Mouse (Mus musculus): ENCODE results near the gene Slc22a14. TPM values are rescaled to one million over a fixed set of nuclear protein-coding genes. Genes with fewer than 3 reads are reported as not detected.
"Not testable (repeated sequence)": the region's sequence is repeated elsewhere in the genome, so short reads cannot be mapped to it uniquely, and the experiment has no call there.

Gene Slc22a14
- polyA plus RNA-seq, 1 experiment from 2014 or later, result not detected

- Histone ChIP-seq H3K4me1 (peaks cover 8% of the 10 kb centered on the region; the same call in 1 of the 2 replicates), H3K9me3 (no peaks in the 10 kb centered on the region), H3K27me3 (ENCODE audit: insufficient read depth, poor library complexity, severe bottlenecking) (no peaks in the 10 kb centered on the region), H3K36me3 (peaks cover 13% of the 10 kb centered on the region; the same call in 1 of the 2 replicates), H3K4me3 (no peak overlapping the region), H3K27ac (no peak overlapping the region)
- 53% methylated on average over 6 of the region's 6 CpGs for WGBS
- DNase-seq (ENCODE audit: low spot score), result no peak
Observed at GRCm38 (mm10) chr9:119382603-119383002, 17.2 kb upstream of the Slc22a14 start.

DNA sequence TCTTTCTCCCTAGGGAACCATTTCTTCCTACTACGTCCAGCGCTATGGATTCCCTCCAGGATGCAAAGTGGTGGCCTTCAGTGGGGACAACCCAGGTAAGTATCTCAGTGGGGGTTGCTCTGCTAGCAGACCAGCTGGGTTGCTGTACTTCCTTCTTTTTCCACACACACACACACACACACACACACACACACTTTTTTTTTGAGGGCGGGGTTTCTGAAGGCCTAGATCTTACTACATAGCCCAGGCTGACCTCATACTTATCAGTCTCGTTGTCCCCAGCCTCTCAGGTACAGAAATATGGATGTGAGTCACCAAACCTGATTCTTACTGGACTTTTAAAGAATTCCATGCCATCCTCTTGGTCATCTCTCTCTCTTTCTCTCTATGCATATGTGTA is 12.9 kb upstream of the Slc22a14 start:
- 0 out of 2 replicates have a peak, but pooled peaks cover 6% of the 10 kb centered on the region for H3K36me3 ChIP-seq
- no peak overlapping the region for H3K27ac ChIP-seq
- no peaks in the 10 kb centered on the region for H3K27me3 ChIP-seq (ENCODE audit: insufficient read depth, poor library complexity, severe bottlenecking)
- H3K4me1 ChIP-seq, result peaks cover 8% of the 10 kb centered on the region; the same call in 1 of the 2 replicates
- no peak overlapping the region for H3K4me3 ChIP-seq
- no peaks in the 10 kb centered on the region for H3K9me3 ChIP-seq
- 86% methylated on average over 4 of the region's 4 CpGs for WGBS
- no peak for DNase-seq (ENCODE audit: low spot score)

- Histone ChIP-seq H3K27ac (no peak overlapping the region), H3K4me3 (no peak overlapping the region), H3K27me3 (ENCODE audit: insufficient read depth, poor library complexity, severe bottlenecking) (no peaks in the 10 kb centered on the region), H3K36me3 (0 out of 2 replicates have a peak, but pooled peaks cover 9% of the 10 kb centered on the region), H3K9me3 (no peaks in the 10 kb centered on the region), H3K4me1 (no peaks in the 10 kb centered on the region)
- WGBS, result 71% methylated on average over 6 of the region's 6 CpGs
- no peak for DNase-seq (ENCODE audit: low spot score)
Observed at GRCm38 (mm10) chr9:119375556-119375955, 10.2 kb upstream of the Slc22a14 start.

- no peak for DNase-seq (ENCODE audit: low spot score)
- Histone ChIP-seq H3K27me3 (ENCODE audit: insufficient read depth, poor library complexity, severe bottlenecking) (no peaks in the 10 kb centered on the region), H3K9me3 (no peaks in the 10 kb centered on the region), H3K4me3 (no peak overlapping the region), H3K36me3 (0 out of 2 replicates have a peak, but pooled peaks cover 9% of the 10 kb centered on the region), H3K4me1 (no peaks in the 10 kb centered on the region), H3K27ac (no peak overlapping the region)
- WGBS, result 66% methylated on average over 3 of the region's 3 CpGs
Observed at GRCm38 (mm10) chr9:119375008-119375407, 9.7 kb upstream of the Slc22a14 start.

DNA sequence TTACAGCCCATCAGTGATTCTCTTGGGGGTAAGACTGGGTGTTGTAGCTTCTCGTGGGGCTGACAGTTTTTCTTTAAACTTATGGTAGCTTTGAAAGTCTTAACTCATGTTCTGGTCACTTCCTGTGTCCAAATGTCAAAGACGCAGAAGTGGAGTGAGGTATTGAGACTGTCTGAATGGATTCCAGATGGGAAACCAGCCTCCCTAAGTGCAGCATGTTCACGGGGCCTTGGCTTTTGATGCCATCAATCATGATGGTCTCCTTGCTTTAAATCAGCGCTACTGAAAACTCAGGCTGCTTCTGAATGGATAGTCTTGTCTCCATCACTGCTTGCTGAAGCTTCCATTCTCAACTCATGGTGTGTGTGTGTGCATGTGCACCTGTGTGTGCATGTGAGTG is 5.9 kb upstream of the Slc22a14 start:
- 74% methylated on average over 4 of the region's 4 CpGs for WGBS
- Histone ChIP-seq H3K4me1 (no peaks in the 10 kb centered on the region), H3K27ac (no peak overlapping the region), H3K4me3 (no peak overlapping the region), H3K36me3 (peaks cover 14% of the 10 kb centered on the region; the same call in 1 of the 2 replicates), H3K27me3 (ENCODE audit: insufficient read depth, poor library complexity, severe bottlenecking) (no peaks in the 10 kb centered on the region), H3K9me3 (no peaks in the 10 kb centered on the region)
- DNase-seq (ENCODE audit: low spot score), result no peak

- WGBS, result 78% methylated on average over 4 of the region's 4 CpGs
- H3K27ac ChIP-seq; H3K4me3 ChIP-seq; H3K27me3 ChIP-seq (ENCODE audit: insufficient read depth, poor library complexity, severe bottlenecking); H3K4me1 ChIP-seq; H3K9me3 ChIP-seq; DNase-seq (ENCODE audit: low spot score): not testable (repeated sequence)
- H3K36me3 ChIP-seq, result peaks cover 14% of the 10 kb centered on the region; the same call in 1 of the 2 replicates
Observed at GRCm38 (mm10) chr9:119370770-119371169, 5.4 kb upstream of the Slc22a14 start.

DNA sequence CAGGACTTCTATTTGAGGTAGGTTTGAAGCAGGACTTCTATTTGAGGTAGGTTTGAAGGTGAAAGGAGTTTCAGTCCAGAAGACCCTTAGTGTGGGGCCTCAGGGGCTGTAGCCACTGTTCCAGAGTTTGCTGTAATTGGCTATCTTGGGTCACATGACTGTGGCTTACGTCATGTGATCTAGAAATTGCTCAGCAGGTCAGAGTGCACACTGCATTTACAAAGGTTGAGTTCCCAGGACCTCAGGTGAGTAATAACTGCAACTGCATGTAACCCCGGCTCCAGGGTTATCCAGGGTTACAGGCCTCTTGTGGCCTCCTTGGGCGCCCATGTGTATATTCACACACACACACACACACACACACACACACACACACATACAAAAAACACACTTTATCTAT is 3.0 kb upstream of the Slc22a14 start:
- Histone ChIP-seq H3K9me3 (no peaks in the 10 kb centered on the region), H3K36me3 (peaks cover 14% of the 10 kb centered on the region; the same call in 1 of the 2 replicates), H3K4me1 (peaks cover 6% of the 10 kb centered on the region; the same call in 1 of the 2 replicates), H3K27ac (no peak overlapping the region), H3K27me3 (ENCODE audit: insufficient read depth, poor library complexity, severe bottlenecking) (no peaks in the 10 kb centered on the region), H3K4me3 (no peak overlapping the region)
- 85% methylated on average over 3 of the region's 3 CpGs for WGBS
- no peak for DNase-seq (ENCODE audit: low spot score)

GRCm38 (mm10) chr9:119363229-119363628 is 2.1 kb downstream of the Slc22a14 start:
- H3K4me3 ChIP-seq, result no peak overlapping the region
- no peak overlapping the region for H3K27ac ChIP-seq
- DNase-seq (ENCODE audit: low spot score), result no peak
- H3K4me1 ChIP-seq, result peaks cover 20% of the 10 kb centered on the region
- WGBS, result 55% methylated on average over 12 of the region's 12 CpGs
- H3K27me3 ChIP-seq (ENCODE audit: insufficient read depth, poor library complexity, severe bottlenecking), result no peaks in the 10 kb centered on the region
- H3K36me3 ChIP-seq, result peaks cover 2% of the 10 kb centered on the region; the same call in 1 of the 2 replicates
- no peaks in the 10 kb centered on the region for H3K9me3 ChIP-seq

GRCm38 (mm10) chr9:119361416-119361815 is 3.9 kb downstream of the Slc22a14 start:
- DNase-seq (ENCODE audit: low spot score), result no peak
- Histone ChIP-seq H3K27me3 (ENCODE audit: insufficient read depth, poor library complexity, severe bottlenecking) (no peaks in the 10 kb centered on the region), H3K4me1 (peaks cover 25% of the 10 kb centered on the region), H3K4me3 (no peak overlapping the region), H3K9me3 (no peaks in the 10 kb centered on the region), H3K36me3 (no peaks in the 10 kb centered on the region), H3K27ac (no peak overlapping the region)
- WGBS, result 90% methylated on average over 5 of the region's 5 CpGs

DNA sequence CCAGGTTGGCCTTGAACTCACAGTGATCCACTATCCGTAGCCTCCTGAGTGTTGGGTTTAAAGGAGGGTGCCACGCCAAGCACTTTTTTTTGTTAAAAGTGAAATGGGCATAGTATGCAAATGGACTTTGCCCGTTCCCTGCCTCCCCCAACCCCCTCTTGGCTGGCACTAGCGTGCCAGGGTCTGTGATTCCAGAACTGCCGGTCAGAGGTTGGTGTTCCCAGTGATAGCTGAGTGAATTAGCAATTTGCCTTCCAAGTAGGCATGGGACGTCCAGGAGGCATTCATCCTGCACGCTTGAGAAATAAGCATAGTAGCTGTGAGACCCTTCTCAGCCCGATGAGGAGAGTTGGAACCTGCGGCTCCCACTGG is 7.3 kb downstream of the Slc22a14 start:
- 45% methylated on average over 9 of the region's 9 CpGs for WGBS
- no peaks in the 10 kb centered on the region for H3K9me3 ChIP-seq
- H3K4me1 ChIP-seq, result peaks cover 16% of the 10 kb centered on the region
- no peaks in the 10 kb centered on the region for H3K36me3 ChIP-seq
- peak overlapping the region; percentile 79 for H3K4me3 ChIP-seq
- no peak for DNase-seq (ENCODE audit: low spot score)
- peak overlapping the region; percentile 90; the same call in 1 of the 2 replicates for H3K27ac ChIP-seq
- H3K27me3 ChIP-seq (ENCODE audit: insufficient read depth, poor library complexity, severe bottlenecking), result no peaks in the 10 kb centered on the region

DNA sequence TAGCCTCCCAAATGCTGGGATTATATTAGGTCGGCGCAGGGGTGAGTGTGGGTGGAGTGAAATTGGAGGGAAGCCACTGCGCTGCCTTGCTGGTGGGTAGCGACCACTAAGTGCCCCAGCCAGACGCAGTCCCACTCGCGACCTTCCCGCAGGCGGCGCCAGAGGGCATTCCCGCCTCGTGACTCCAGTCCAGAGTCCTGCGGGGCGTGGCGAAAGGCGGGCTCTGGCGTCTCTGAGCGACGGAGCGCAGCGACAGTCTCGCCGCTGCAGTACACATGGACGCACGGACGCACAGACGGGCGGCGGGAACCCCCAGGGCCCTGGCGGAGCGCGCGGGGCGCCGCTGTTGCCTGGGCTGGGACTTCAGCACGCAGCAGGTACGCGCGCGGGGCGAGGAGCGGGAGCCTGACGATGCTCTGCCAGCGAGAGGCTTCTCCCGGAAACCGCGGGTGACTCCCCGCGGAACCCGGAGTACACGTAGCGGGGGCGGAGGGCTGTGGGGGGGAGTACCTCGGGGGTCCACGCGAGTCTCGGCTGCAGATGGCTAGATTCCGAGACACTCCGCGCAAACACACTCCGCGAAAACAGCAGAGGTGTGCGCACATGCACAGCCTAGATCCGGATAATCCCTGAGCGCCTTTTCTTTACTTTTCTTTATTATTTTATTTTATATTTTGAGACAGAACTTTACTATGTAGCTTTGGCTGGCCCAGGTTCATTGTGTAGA is 7.9 kb downstream of the Slc22a14 start, which contains the start of gene Xylb:
Gene Xylb (plus strand): TSS at position 51 of the 727 bp plus-strand sequence.
- Histone ChIP-seq H3K27ac (peak within 1 kb of the TSS; percentile 90), H3K27me3 (ENCODE audit: insufficient read depth, poor library complexity, severe bottlenecking) (no peaks in the 10 kb centered on the region), H3K36me3 (no peaks in the 10 kb centered on the region), H3K4me1 (peaks cover 10% of the 10 kb centered on the region), H3K4me3 (peak within 1 kb of the TSS; percentile 79), H3K9me3 (no peaks in the 10 kb centered on the region)
- DNase-seq (ENCODE audit: low spot score), result peak; percentile 94
- 4% methylated on average over 65 of the region's 65 CpGs for WGBS

GRCm38 (mm10) chr9:119355943-119356342 is 9.4 kb downstream of the Slc22a14 start:
- H3K36me3 ChIP-seq, result peaks cover 5% of the 10 kb centered on the region
- H3K9me3 ChIP-seq, result no peaks in the 10 kb centered on the region
- no peak for DNase-seq (ENCODE audit: low spot score)
- no peak overlapping the region for H3K4me3 ChIP-seq
- WGBS, result 79% methylated on average over 6 of the region's 6 CpGs
- peaks cover 10% of the 10 kb centered on the region for H3K4me1 ChIP-seq
- no peak overlapping the region for H3K27ac ChIP-seq
- H3K27me3 ChIP-seq (ENCODE audit: insufficient read depth, poor library complexity, severe bottlenecking), result no peaks in the 10 kb centered on the region

DNA sequence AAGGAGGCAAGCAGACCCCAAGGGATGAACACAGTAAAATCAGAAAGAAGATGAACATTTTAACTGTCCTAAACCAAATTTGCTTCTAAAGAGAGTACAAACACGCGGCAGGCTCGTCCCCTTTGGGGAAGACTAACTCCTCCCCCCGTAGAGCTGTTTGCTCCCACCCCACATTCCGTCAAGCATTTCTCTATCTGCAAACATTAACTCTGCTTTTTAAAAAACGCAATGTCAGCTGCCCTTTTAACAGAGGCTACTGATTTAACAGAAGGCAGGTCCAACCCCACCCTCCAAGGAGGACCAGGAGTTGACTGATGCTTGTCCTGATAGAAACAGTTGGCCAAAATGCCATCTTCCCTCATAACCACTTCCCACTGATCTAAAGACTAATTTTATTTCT is 11.4 kb downstream of the Slc22a14 start:
- Histone ChIP-seq H3K27me3 (ENCODE audit: insufficient read depth, poor library complexity, severe bottlenecking) (no peaks in the 10 kb centered on the region), H3K9me3 (no peaks in the 10 kb centered on the region), H3K4me1 (peaks cover 14% of the 10 kb centered on the region), H3K27ac (no peak overlapping the region), H3K36me3 (peaks cover 21% of the 10 kb centered on the region), H3K4me3 (no peak overlapping the region)
- 77% methylated on average over 6 of the region's 6 CpGs for WGBS
- DNase-seq (ENCODE audit: low spot score), result no peak

Data from heart, embryonic 10.5 days (tissue).